Mouse (Mus musculus) E14TG2a.4 (cell line): Measurements from ENCODE around the gene Pdk3.

Experiments used
- H3K27me3 ChIP-seq: 2 replicates; pipeline ENCODE4 v1.6.1; 2014; ENCODE audit warnings: low read length, control low read depth; ENCODE audit not compliant: insufficient read depth
- H3K36me3 ChIP-seq: 2 replicates; pipeline ENCODE4 v1.6.1; 2014; ENCODE audit warnings: low read length, control low read depth; ENCODE audit not compliant: insufficient read depth
- H3K4me1 ChIP-seq: replicated peaks from 2 replicates; pipeline ENCODE4 v1.6.1; 2014; ENCODE audit warnings: low read depth, low read length, control low read depth
- H3K4me3 ChIP-seq: replicated peaks from 2 replicates; pipeline ENCODE4 v1.5.1; 2014; ENCODE audit warnings: mild to moderate bottlenecking, low read length
- H3K9me3 ChIP-seq: 2 replicates; pipeline ENCODE4 v1.6.1; 2014; ENCODE audit warnings: low read length, control low read depth
- CTCF ChIP-seq: conservative IDR thresholded peaks from 2 replicates; pipeline ENCODE4 v1.5.1; 2014; ENCODE audit warnings: low read length
- NANOG ChIP-seq: IDR thresholded peaks from 2 replicates; pipeline ENCODE4 v1.6.1; 2014; ENCODE audit warnings: borderline replicate concordance, low read length, mixed read lengths
- POU5F1 ChIP-seq: IDR thresholded peaks from 2 replicates; pipeline ENCODE4 v1.6.1; 2014; ENCODE audit warnings: low read length, borderline replicate concordance

Gene Pdk3

GRCm38 (mm10) chrX:93732975-93733748 lies 98.8 kb downstream of the Pdk3 start:
- H3K4me3 ChIP-seq = no peak overlapping the region
- TF ChIP-seq POU5F1 (no peak), CTCF (no peak)
- H3K9me3 ChIP-seq = no peaks in the 10 kb centered on the region
- H3K27me3 ChIP-seq = no peaks in the 10 kb centered on the region
- H3K36me3 ChIP-seq = peaks cover 83% of the 10 kb centered on the region
- no peaks in the 10 kb centered on the region for H3K4me1 ChIP-seq

DNA sequence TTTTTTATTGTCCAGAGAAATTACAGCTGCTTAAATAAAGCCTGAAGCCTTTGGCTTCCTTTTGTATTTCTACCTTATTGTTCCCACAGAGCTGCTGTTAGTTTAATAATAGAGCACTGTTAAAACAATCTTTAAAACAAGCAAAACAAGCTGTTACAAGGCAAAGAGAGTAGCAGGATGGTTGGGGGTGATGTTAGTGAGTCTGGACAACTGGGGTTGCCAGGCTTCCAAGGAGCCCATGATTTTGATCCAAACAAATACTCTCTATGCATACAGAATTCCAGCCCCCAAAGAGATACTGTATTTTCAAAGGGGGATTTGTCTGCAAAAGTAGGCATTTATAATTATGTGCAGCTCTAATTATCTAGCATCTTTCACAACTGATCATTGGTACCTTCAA lies 99.6 kb downstream of the Pdk3 start:
- Histone ChIP-seq H3K4me1 (no peaks in the 10 kb centered on the region), H3K9me3 (no peaks in the 10 kb centered on the region), H3K27me3 (no peaks in the 10 kb centered on the region), H3K4me3 (no peak overlapping the region), H3K36me3 (peaks cover 80% of the 10 kb centered on the region)
- no peak for TF ChIP-seq CTCF
- no peak for TF ChIP-seq POU5F1
- TF ChIP-seq NANOG = no peak

DNA sequence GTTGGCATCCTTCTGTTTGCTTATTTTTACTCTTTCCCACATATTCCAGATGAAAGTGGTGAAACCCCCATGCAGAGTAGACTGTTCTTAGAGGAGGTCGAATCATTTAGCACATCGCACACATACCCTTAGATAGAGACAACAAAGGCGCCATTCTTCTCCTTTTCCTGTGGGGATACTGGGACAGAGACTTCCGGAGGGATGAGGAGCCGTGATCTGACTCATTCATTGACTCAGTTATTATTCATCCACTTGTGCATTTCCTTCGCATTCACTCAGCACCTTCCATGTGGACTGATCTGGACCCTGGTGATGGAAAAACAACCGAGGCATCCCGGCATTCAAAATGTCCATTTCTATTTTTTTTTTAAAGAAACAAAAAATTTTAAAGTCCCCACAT lies 101.1 kb downstream of the Pdk3 start:
- Histone ChIP-seq H3K4me1 (no peaks in the 10 kb centered on the region), H3K36me3 (peaks cover 66% of the 10 kb centered on the region), H3K4me3 (no peak overlapping the region), H3K9me3 (no peaks in the 10 kb centered on the region), H3K27me3 (no peaks in the 10 kb centered on the region)
- TF ChIP-seq CTCF (no peak), NANOG (no peak), POU5F1 (no peak)

- Histone ChIP-seq H3K4me1 (no peaks in the 10 kb centered on the region), H3K9me3 (no peaks in the 10 kb centered on the region), H3K4me3 (no peak overlapping the region), H3K36me3 (peaks cover 54% of the 10 kb centered on the region), H3K27me3 (no peaks in the 10 kb centered on the region)
- TF ChIP-seq NANOG (no peak), POU5F1 (no peak), CTCF (no peak)
Measured at GRCm38 (mm10) chrX:93729529-93729928, 102.5 kb downstream of the Pdk3 start.
